Mouse (Mus musculus): ENCODE results near the gene Dysf.

Gene Dysf

DNA sequence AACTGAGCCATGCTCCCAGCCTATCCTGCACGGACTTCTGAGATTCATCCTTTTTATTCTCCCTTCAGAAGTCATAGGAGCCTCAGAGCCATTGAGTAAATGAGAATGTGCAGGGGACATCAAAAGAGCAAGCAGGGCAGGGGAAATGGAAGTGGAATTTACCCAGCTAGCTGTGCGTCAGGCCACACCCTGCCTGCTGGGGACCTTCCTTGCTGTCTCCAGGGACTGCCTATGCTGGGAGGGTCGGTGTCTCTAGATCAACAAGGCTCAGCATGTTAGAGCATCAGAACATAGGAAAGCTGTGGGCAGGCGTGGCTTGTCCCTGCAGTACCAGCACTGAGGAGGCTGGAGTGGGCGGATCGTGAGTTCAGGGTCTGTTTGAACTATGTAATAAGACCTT, 42.6 kb downstream of the Dysf start:
- DNase-seq (ENCODE audit: low spot score), result no peak

DNA sequence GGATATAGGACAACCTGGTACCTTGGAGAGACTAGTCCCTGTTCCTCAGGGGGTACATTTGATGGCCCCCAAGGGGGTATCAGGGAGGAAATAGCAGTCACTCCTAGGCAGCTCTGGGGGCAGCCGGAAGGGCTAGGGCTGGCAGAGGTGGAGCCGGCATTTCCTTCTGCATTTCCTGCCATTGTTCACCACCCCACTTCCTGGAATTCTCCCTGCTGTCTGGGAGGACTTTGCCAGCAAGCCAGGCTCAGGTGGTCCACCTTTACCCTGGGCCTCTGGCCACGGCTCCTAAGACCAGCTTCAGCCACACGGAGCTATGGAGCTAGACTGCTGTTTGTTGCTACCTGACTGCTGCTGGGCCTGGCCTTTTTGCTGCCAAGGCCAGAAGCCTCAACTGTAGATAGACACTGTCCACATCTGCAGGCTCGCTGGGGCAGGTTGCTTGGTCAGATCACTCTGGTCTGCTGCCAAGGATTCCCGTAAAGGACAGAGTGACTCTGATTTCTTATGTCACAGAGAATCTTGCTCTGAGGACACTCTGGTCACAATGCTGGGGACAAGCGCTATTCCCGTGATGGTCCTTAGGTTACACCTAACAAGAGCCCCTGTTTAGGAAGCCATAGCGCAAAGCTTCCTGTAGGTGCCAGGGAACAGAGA, 45.6 kb downstream of the Dysf start:
- no peak for DNase-seq (ENCODE audit: low spot score)

DNA sequence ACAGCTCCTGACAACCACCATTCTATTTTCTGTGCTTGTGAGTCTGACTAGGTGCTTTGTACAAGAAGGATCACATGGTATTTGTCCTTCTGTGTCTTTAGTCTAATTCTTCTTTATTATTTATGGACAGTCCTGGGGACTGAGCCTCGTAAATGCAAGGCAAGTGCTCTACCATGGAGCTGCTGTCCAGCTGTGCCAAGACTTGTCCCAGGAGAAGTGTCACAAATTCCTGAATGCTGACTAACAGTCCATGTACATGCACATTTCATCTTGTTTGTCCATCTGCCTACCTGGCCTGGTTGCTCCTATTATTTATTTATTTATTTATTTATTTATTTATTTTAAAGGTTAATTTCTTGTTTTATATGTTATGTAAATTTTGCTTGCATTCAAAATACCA, 47.2 kb downstream of the Dysf start:
- DNase-seq (ENCODE audit: low spot score), result no peak

DNA sequence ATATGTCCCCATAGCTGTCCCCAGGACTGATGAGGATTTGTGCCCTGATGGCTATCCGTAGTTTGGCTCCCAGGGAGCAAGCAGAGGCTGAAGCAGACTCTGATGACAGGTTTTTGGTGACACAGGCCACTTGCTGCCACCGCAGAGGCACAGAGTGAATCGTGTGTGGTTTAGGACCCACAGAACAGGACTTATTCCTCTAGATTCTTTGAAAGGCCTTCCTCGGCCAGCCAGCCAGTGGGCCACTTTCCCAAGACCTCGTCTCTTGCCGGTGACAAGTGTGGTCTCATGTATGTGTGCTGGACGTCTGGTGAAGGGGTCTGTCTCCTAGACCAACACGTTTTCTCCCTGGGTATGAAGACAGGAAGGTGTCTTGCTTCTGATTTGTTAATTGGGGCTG, 48.8 kb downstream of the Dysf start:
- no peak for DNase-seq (ENCODE audit: low spot score)

DNA sequence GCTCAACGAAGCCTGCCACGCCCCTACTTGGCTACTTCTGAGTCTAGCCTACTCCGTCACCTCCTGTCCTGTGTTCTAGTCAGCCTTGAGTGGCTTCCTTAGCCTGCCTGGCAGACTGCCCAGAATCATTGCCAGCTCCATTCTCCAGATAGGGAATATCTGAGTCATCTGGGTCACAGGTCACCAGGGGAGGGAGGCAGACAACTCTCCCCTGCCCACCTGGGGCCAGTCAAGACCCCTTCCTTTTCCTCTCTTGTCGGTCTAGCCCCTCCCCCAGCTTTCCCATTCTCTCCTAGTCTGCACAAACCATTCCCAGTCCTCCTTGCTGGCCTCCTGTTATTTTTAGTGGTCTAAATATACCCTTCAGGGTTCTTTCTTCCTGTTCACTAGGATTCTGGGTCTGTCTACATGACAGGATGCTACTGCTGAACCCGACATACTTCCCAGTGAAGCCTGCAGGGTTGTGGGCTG, 50.3 kb downstream of the Dysf start:
- no peak for DNase-seq (ENCODE audit: low spot score)

DNA sequence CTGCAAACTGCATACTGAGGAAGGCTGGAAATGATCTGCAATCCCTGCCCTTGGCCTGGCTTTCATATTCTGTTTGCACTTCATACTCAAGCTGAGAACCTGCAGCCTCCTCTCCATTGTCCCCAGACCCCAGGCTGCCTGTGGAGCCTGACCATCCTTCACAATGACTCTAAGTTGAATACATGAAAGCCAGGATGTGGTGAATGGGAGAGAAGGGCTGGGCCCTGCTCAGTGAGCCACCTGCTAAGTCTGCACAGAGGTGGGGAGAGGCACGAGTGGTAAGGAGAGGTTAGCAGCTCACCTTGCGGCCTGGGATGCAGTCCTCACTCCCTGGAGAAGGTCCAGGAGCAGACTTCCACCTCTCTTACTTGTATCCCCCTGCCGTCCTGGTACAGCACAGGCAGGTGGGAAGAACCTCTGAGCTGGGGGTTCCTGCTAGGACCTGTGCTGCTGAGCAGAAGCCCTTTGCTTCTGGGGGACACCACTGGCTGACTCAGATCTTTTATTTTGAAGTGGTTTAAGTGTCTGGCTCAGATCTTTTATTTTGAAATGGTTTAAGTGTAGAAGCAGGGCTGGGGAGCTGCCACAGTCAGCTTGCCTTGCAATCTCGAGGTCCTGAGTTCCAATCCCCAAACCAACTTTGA, 51.5 kb downstream of the Dysf start:
- DNase-seq (ENCODE audit: low spot score), result no peak

DNA sequence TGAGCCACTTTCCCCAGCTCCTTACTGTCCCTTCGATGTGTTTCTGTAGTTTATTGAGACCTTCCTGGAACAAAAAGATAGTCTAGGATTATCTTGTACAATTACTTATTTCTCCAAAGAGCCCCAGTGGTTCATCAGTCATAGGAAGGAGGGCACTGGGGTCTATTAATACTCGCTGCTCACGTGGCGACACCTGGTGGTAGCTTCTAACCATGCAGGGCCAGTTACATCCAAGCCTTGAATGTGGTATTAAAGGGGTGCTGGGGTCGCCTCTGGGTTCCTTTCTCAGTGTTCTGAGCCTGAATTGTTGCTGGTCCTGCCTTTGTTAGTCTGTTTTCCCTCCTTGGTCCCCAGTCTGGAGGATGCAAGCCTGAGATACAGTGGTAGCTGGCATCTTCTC, 52.9 kb downstream of the Dysf start:
- DNase-seq (ENCODE audit: low spot score), result no peak

DNA sequence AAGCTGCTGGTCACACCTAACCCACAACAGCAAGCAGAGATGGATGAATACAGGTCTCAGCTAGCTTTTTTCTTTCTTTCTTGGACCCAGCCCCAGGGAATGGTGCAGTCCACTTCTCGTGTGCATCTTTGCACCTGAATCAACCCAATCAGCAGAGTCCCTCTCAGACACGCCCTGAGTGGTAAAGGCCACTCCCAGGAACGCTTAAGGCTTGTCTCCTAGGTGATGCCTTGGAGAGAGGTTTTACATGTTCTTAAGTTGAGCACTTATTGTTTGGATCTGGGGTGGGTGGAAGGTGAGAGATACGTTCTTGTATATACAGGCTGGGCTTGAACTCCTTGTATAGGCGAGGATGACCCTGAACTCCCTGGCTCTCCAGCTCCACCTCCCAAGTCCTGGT, 54.2 kb downstream of the Dysf start:
- DNase-seq (ENCODE audit: low spot score), result no peak

DNA sequence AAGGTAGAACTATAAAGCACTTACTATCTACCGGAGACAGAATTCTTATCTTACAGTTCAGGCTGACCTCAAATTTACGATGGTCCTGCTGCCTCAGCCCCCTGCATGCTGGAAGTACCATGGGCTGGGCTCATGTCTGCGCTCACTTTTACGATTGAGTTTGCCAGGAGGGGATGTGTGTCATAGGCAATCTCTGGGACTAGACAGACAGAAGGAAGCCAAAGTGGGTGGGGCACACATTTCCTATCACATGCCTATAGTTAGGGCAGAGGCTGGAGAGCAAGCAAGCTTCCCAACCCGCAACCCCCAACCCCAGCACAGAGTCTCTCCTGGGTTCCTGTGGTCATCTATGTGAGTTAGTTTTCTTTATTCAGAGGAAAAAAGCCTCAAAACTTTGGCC, 59.8 kb downstream of the Dysf start:
- DNase-seq (ENCODE audit: low spot score), result no peak

DNA sequence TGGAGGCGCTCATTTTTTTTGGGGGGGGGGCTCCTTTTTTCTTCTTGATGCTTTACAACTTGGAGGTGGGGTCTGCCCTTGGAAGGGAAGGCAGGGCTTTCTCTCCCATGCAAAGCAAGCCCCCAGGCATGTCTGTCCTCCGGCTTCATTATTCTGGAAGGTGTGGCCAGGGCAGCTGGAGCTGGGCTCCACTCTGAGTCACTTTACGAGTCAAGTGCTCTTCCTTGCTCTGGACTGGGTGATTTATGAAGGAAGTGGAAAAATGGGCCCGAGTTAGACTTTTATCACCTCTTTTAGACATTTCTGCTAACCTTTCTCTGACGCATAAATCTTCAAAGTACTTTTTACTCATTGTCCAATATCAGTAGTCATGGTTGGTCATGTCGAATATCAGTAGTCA, 61.9 kb downstream of the Dysf start:
- DNase-seq (ENCODE audit: low spot score), result no peak

DNA sequence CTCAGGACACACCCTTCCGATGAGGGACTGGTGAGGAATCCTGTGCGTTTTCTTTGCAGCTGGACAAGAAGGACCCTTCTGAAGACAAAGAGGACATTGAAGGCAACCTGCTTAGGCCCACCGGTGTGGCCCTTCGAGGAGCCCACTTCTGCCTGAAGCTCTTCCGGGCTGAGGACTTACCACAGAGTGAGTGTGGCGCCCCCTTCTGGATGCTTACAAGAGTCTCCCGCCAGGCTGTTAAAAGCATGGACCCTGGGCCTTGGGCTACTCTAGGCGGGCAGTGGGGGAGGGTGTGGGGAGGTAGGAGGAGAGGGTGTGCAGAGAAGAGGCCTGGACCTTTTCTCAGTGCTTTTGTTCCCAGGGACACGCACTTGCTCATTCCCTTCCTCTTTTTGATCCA, 64.2 kb downstream of the Dysf start:
- DNase-seq (ENCODE audit: low spot score), result no peak

DNA sequence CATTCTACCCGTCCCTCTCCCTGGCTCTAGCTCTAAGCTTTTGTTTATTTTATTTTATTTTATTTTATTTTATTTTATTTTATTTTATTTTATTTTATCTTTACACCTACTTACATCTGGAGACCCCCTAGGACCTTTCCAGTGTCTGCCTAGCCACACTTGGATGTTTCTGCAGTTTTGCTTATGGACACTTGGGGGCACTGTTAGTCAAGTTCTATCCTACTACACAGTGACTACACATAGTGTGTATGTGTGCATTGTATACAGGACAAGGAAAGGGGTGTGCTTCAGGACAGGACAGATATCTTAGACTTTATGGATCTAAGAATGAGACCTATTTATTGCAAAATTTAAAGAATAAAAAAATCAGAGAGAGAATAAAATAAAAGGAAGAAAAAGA, 69.8 kb downstream of the Dysf start:
- no peak for DNase-seq (ENCODE audit: low spot score)

DNA sequence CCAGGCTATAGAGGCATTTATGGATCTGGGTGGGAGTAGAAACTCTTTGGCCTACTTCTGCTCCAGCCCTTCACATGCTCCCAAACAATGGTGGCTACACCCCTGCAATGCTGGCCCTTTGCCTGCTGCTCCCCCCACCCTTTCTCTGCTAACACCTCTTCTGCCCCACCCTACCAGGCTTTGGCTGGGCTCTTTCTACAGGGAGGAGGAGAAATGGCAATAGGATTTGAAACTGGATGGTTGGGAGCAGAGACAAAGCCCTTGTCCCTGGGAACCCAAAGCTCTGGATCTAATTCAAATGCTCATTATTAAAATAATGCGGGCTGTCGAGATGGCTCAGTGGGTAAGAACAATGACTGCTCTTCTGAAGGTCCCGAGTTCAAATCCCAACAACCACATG, 72.2 kb downstream of the Dysf start:
- DNase-seq (ENCODE audit: low spot score), result no peak

DNA sequence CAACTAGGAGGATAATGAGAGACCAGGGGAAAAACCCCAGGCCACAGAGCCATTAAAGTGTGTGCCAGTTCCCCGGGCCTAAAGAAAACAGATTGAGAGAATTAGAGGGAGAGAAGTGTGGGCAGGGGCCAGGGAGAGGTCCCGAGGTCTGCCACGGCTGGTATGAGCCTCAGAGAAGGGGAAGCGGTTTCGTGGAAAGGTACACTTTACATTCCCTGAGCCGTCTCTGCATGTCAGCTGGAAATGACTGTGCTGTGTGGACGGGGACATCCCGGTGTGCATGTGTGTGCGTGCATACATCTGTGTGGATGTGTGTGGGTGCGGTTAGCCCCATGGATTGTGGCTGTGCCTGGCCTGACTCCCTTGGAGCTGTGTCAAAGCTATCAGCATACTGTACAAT, 76.4 kb downstream of the Dysf start:
- DNase-seq (ENCODE audit: low spot score), result no peak

DNA sequence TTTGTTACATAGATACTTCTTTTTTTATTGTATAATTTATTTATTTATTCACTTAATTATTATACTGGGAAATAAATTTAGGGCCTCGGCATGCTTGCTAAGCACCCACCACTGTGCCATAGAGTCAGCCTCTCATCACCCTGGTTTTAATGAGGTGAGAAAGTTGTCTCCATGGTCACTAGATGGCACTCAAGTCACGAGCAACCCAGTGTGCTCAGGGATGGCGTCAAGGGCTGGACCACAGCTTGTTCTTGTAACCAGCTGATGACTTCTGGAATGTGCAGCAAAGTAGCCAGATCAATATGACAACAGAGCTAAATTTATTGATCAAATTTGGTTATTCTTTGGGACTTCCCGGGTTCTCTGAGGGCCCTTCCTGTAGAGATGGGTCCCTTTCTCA, 85.1 kb downstream of the Dysf start:
- DNase-seq (ENCODE audit: low spot score), result no peak

DNA sequence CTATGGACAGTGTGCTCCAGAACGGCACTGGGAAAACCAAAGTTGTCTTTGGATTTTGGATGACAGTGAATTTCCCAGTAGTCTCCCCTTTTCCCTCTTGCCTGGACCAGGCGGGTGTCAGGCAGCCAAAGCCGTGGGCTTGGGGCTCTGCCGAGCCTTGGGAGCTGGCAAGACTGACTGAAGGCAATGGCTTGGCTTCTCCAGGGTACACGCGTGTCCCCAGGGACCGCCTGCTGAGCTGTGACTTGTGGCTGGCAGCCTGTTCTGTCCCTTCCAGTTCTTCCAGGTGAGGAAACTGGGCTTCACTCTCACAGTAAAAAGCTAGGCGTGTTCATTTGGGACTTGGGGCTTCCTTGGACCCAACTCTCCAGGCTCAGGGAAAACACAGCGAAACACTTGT, 86.1 kb downstream of the Dysf start:
- no peak for DNase-seq (ENCODE audit: low spot score)

DNA sequence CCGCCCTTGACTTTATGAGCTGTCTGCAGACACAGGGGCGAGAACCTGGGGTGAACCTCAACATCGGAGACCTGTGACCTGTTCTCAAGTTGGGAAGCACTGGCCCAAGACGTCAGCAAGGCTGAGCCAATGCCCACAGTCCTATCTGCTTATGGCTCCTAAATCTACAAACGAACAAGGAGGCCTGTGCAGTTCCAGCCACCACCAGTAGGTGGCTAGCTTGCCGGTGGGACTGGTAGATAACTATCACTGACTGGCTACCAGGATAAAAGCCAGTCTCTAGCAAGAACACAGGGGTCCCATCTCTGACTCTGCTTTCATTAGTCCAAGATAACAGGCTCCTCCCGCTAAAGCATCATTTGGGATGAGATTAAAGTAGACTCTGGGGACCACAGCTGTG, 86.6 kb downstream of the Dysf start:
- peak; percentile 52 for DNase-seq (ENCODE audit: low spot score)

DNA sequence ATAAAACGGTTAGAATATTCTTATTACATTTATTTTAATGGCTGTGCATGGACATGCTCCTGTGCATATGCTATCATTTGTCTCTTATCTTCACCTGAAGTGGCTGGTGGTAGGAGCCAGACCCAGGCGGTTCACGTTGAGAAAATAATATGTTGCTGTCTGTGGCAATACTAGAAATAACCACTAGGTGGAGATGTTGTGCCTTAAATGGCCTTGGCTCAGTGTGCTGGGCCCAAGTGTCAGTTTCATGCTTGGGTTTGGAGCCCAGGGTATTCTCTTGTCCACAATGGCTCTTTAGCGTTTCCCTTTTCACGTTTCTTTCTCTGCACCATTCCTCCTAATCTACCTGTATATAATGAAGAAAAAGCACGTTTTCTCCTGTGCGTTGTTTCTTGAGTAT, 87.5 kb downstream of the Dysf start:
- peak; percentile 53 for DNase-seq (ENCODE audit: low spot score)

DNA sequence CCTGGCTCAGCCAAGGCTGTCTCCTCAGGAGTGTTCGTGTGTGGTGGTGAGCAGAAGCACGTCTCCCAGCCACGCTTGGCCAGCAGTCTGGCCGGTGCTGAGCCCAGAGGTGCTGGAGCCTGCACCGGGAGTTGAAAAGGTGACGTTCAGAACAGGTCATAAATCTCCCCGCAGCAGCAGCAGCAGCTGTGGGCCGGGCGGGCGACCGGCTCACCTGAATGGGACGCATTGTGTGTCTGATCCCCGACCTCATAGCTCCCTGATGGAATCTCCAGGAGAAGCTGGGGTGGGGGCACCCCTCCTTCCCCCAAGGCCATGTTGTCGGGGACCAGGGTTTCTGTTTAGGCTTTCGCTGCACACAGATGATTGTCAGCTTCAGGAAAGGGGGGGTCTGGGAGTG, 93.6 kb downstream of the Dysf start:
- no peak for DNase-seq (ENCODE audit: low spot score)

DNA sequence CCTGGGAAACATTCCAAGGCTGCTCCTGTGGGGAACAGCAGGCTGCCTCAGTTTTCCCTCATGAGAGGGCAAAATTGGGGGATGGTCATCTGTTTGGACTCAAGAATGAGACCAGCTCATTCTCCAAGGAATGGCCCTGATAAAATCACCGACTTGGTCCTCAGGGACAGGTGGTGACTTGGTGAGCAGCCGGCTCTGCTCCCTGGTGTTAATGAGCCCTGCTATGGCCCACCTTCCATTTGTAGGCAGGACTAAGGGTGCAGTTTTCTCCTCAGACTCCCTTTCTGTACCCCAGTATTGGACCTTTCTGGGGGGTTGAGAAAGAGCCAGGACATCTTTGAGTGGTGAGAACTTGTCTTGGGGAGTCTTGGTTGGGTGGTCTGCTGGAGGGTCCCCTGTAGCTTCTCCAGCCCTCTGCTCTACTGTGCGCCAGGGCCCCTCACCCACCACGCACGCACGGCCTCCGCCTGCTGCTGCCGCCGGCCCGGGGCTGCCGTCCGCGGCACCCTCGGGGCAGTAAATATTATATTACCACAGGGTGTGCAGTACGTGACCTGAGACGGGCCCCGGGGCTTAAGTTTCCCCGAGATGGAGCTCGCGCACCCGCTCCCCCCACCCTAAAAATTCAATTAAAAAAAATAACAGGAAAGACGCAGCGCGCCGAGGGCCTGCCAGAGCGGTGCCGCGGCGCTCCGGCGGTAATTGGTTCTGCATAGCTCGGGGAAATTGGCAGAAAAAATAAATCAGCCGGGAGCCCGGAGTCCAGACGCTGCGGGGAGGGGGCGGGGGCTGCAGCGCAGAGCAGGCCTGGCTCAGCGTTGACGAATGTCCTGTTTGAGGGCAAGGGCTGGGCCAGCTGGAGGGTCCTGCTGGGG, 97.0 kb downstream of the Dysf start:
- DNase-seq (ENCODE audit: low spot score), result no peak

DNA sequence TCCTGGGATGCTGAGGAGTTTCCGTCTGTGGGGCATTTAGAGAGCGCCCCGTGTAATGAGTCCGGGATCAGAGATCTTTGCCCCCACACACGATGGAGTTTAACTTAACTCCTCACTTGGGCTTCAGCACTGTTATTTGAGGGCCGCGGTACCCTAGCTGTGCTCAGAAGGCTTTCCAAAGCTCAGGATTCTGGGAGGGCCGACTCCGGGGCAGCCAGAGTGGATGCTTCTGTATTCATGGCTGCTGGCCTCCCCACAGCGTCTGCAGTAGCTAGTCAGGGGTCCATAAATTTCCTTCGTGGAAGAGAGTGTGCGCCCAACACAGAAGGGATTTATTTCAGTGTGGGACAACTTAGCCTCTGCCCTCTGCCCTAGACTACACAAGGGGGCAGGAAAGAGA, 97.7 kb downstream of the Dysf start:
- no peak for DNase-seq (ENCODE audit: low spot score)

DNA sequence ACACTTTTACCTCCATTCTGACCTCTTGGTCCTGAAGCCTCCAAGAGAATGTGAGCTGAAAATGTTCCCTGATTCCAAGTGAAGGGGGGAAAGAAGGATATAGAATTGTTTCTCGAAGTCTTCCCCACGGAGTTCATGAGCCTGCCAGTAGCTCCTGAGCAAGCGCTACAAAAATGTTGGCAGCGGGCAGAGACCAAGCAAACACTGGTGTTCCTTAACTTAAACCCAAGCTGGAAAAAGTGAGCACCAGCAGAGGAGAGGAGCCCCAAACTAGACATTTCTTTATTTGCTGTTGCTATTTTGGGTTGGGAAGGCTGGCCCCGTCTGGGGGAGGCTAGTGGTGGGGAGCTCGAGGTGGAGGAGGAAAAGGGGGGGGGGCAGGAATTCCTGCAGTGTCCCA, 102.0 kb downstream of the Dysf start:
- no peak for DNase-seq (ENCODE audit: low spot score)

DNA sequence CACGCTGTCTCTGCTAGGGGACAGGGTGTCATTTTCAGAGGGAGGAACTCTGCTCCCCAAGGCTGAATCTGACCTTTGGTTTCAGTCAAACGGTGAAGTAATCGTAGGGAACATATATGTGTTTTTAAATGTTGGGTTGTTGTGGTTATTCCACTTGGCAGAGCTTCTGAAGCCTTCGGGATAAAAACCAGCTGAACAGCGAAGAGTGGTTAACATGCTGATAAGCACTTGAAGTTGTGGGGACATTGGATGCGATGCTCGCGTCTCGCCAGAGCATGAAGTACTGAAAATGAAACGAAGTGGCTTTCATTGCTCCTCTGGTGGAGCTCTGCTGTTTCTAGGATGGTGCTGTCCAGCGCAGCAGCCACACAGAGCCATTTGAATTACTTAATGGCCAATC, 102.7 kb downstream of the Dysf start:
- DNase-seq (ENCODE audit: low spot score), result no peak
